10 mouse cellular contexts compared by ENCODE assay signal in the genomic region with DNA sequence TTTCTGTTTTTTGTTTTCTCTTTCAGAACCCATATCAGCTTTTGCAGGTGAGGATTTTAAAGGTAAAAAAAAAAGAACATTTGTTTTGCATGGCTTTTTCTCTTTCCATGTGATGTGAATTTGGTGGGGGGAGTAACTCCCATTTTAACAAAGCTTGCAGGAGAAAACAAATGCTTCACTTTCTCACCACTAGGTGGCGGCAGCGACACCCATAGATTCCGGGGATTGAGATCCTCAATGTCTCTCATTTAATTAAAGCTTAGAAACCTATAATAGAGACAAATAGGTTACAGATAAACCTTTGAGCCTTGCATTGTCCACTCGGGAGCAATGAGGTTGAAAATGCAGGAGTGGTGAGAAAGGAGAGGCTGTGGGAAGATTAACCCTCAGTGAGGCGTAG.
DNase-seq lines count a peak whose midpoint lies in the region; ATAC-seq and TF ChIP-seq lines count a peak whose summit lies in the region.
"Had no signal": no experiment of that assay in that cellular context is flagged by ENCODE, and none has a peak within 500 bp of the region (broad histone marks: within the 10 kb centered on the region; RNA-seq: fewer than 3 reads in every experiment).

No protein-coding gene starts in this region.

- no peaks in the 10 kb centered on the region for H3K4me1 ChIP-seq in intestine, postnatal 0 days (replicated peaks; ENCODE audit: control insufficient read depth, insufficient read depth, low read length)
- H3K4me1 ChIP-seq in intestine, embryonic 16.5 days (ENCODE audit: control insufficient read depth, insufficient read depth, low read length) = no peaks in the 10 kb centered on the region
- peaks cover 26% of the 10 kb centered on the region for H3K4me1 ChIP-seq in G1E (ENCODE audit: insufficient read depth, low read depth, low read length)
- H3K4me1 ChIP-seq: embryonic facial prominence, embryonic 12.5 days had no signal

- 28% methylated on average over 5 of the region's 5 CpGs for WGBS in intestine, postnatal 0 days
- WGBS in intestine, embryonic 16.5 days = 25% methylated on average over 5 of the region's 5 CpGs

- intact Hi-C loops in gastrocnemius, postnatal 14 days (cut with DNase I; ENCODE audit: low total_unique reads) = loop anchor here (5.0 to 10.0 kb wide), 2 partner anchors 141 to 179 kb away; no protein-coding TSS in a partner anchor
- intact Hi-C loops in left cerebral cortex, adult 2 months (cut with DNase I) = loop anchor here (1.0 kb wide), 1 partner anchor 143 kb away; no protein-coding TSS in a partner anchor

- H3K4me3 ChIP-seq in intestine, postnatal 0 days (ENCODE audit: low read depth, low read length) = no peak overlapping the region
- H3K4me3 ChIP-seq in intestine, embryonic 16.5 days (ENCODE audit: low read length) = no peak overlapping the region
- no peak overlapping the region for H3K4me3 ChIP-seq in G1E (ENCODE audit: low read depth, low read length)
- no peak overlapping the region for H3K4me3 ChIP-seq in left cerebral cortex, adult 2 months
- H3K4me3 ChIP-seq: embryonic facial prominence, embryonic 12.5 days; limb, embryonic 12.5 days had no signal

- TF ChIP-seq CTCF in intestine, postnatal 0 days (IDR thresholded peaks at IDR 0.05; ENCODE audit: low read depth) = peak; percentile 85
- TF ChIP-seq CTCF in G1E (IDR thresholded peaks at IDR 0.05; ENCODE audit: low read depth, low read length) = peak; percentile 57
- peak; percentile 76; the same call in 1 of the 2 replicates for TF ChIP-seq CTCF in brain, embryonic 14.5 days (IDR thresholded peaks at IDR 0.05; ENCODE audit: borderline replicate concordance, extremely low read depth, insufficient read depth, insufficient read length)
- peak; percentile 89 for TF ChIP-seq CTCF in left cerebral cortex, adult 2 months (IDR thresholded peaks at IDR 0.05)

- H3K27me3 ChIP-seq in intestine, postnatal 0 days (replicated peaks; ENCODE audit: control insufficient read depth, insufficient read depth, low read length) = no peaks in the 10 kb centered on the region
- no peaks in the 10 kb centered on the region for H3K27me3 ChIP-seq in intestine, embryonic 16.5 days (replicated peaks; ENCODE audit: control insufficient read depth, insufficient read depth, low read length)
- H3K27me3 ChIP-seq in G1E (ENCODE audit: insufficient read depth, low read length) = peaks cover 70% of the 10 kb centered on the region

- H3K9ac ChIP-seq in intestine, postnatal 0 days (ENCODE audit: low read depth, low read length) = no peak overlapping the region
- H3K9ac ChIP-seq in intestine, embryonic 16.5 days (ENCODE audit: low read depth, low read length) = no peak overlapping the region
- H3K9ac ChIP-seq: embryonic facial prominence, embryonic 12.5 days; limb, embryonic 12.5 days had no signal

- no peaks in the 10 kb centered on the region; the same call in 1 of the 2 replicates for H3K36me3 ChIP-seq in intestine, postnatal 0 days (ENCODE audit: control insufficient read depth, insufficient read depth)
- no peaks in the 10 kb centered on the region for H3K36me3 ChIP-seq in intestine, embryonic 16.5 days (ENCODE audit: control insufficient read depth, insufficient read depth, low read length)
- no peaks in the 10 kb centered on the region for H3K36me3 ChIP-seq in G1E (replicated peaks)

- peak; percentile 49 for DNase-seq in G1E (ENCODE audit: low spot score)
- DNase-seq in brain, embryonic 14.5 days (ENCODE audit: low read depth) = peak; percentile 85
- peak; percentile 54 for DNase-seq in gastrocnemius, postnatal 14 days
- peak; percentile 69 to 73 for DNase-seq in left cerebral cortex, adult 2 months (ENCODE audit: extremely low spot score in 1 of 2, low spot score in 2 of 2)
- DNase-seq in neural tube, embryonic 10.5 days (ENCODE audit: extremely low spot score, low spot score) = peak; percentile 61

- no peaks in the 10 kb centered on the region for H3K9me3 ChIP-seq in intestine, postnatal 0 days (ENCODE audit: control insufficient read depth)
- H3K9me3 ChIP-seq in intestine, embryonic 16.5 days (ENCODE audit: control insufficient read depth, low read length) = no peaks in the 10 kb centered on the region
- H3K9me3 ChIP-seq in G1E (replicated peaks) = no peaks in the 10 kb centered on the region
- H3K9me3 ChIP-seq: embryonic facial prominence, embryonic 12.5 days; limb, embryonic 12.5 days had no signal

- ATAC-seq in intestine, postnatal 0 days = no peak
- no peak for ATAC-seq in intestine, embryonic 16.5 days
- ATAC-seq in G1E (ENCODE audit: extremely low read depth, insufficient number of reproducible peaks, low FRiP score, poor library complexity, severe bottlenecking) = no peak
- no peak for ATAC-seq in inflammation-experienced regulatory T-cells, adult 6 months

- TF ChIP-seq POLR2A in brain, embryonic 14.5 days (IDR thresholded peaks at IDR 0.05; ENCODE audit: borderline replicate concordance, extremely low read depth, insufficient read depth, insufficient read length, poor library complexity, severe bottlenecking) = no peak

- H3K27ac ChIP-seq in intestine, postnatal 0 days (ENCODE audit: low read depth, low read length) = no peak overlapping the region
- no peak overlapping the region for H3K27ac ChIP-seq in intestine, embryonic 16.5 days (ENCODE audit: low read length)
- no peak overlapping the region for H3K27ac ChIP-seq in left cerebral cortex, adult 2 months
- H3K27ac ChIP-seq: embryonic facial prominence, embryonic 12.5 days; limb, embryonic 12.5 days had no signal

- H3K4me2 ChIP-seq in intestine, postnatal 0 days (replicated peaks; ENCODE audit: low read depth) = no peak overlapping the region
- no peak overlapping the region for H3K4me2 ChIP-seq in intestine, embryonic 16.5 days (ENCODE audit: low read depth, low read length)
- H3K4me2 ChIP-seq: embryonic facial prominence, embryonic 12.5 days; limb, embryonic 12.5 days had no signal
